Mouse (Mus musculus): ENCODE data around the gene Gnaq. TPM values are rescaled to one million over a fixed set of nuclear protein-coding genes. Genes with fewer than 3 reads are reported as not detected.

The Gnaq gene
- polyA plus RNA-seq, 1 experiment from 2014 or later, result 76.6 TPM

GRCm38 (mm10) chr19:16292056-16292608, 159.5 kb downstream of the Gnaq start:
- POLR2A ChIA-PET, result interaction anchor here (0.7 kb wide), 1 partner anchor 19 kb away, joined by 4 read pairs; no protein-coding TSS in a partner anchor
- CTCF ChIA-PET, result interaction anchor here (0.9 to 1.7 kb wide), 6 partner anchors 12 to 119 kb away, joined by 3 to 7 read pairs (median 4); no protein-coding TSS in a partner anchor

GRCm38 (mm10) chr19:16292978-16293377, 160.3 kb downstream of the Gnaq start:
- ATAC-seq, result no peak
- in situ Hi-C loops (cut with MboI; ENCODE audit: low pct_unique_long_range_greater_than_20kb), result no loop called here

More at GRCm38 (mm10) chr19:16292056-16292608, 159.5 kb downstream of the Gnaq start:
- H3K27me3 ChIP-seq, result no peaks in the 10 kb centered on the region
- DNase-seq (ENCODE audit: low read depth, low spot score) (no peak), ATAC-seq (peak; percentile 79)
- no peak for TF ChIP-seq CTCF (IDR thresholded peaks at IDR 0.05)
- in situ Hi-C loops (cut with MboI; ENCODE audit: low pct_unique_long_range_greater_than_20kb), result no loop called here

GRCm38 (mm10) chr19:16300413-16300812, 167.8 kb downstream of the Gnaq start:
- DNase-seq (ENCODE audit: low read depth, low spot score) (no peak), ATAC-seq (no peak)
- ChIA-PET CTCF (interaction anchor here (1.4 kb wide), 1 partner anchor 24 kb away, joined by 3 read pairs; no protein-coding TSS in a partner anchor), POLR2A (no interaction called here)
- no peaks in the 10 kb centered on the region for H3K27me3 ChIP-seq
- no peak for TF ChIP-seq CTCF (IDR thresholded peaks at IDR 0.05)
- in situ Hi-C loops (cut with MboI; ENCODE audit: low pct_unique_long_range_greater_than_20kb), result no loop called here

More at GRCm38 (mm10) chr19:16292978-16293377, 160.3 kb downstream of the Gnaq start:
- no peaks in the 10 kb centered on the region for H3K27me3 ChIP-seq
- DNase-seq (ENCODE audit: low read depth, low spot score), result no peak
- TF ChIP-seq CTCF (IDR thresholded peaks at IDR 0.05), result no peak
- POLR2A ChIA-PET, result interaction anchor here (0.7 kb wide), 1 partner anchor 20 kb away, joined by 4 read pairs; no protein-coding TSS in a partner anchor
- CTCF ChIA-PET, result interaction anchor here (0.9 to 1.7 kb wide), 7 partner anchors 10 to 120 kb away, joined by 3 to 7 read pairs (median 4); no protein-coding TSS in a partner anchor

- DNase-seq (ENCODE audit: low read depth, low spot score), result no peak
- in situ Hi-C loops (cut with MboI; ENCODE audit: low pct_unique_long_range_greater_than_20kb), result no loop called here
- no peak for ATAC-seq
- CTCF ChIA-PET, result interaction anchor here (0.6 to 1.4 kb wide), 2 partner anchors 23 to 195 kb away, joined by 3 to 4 read pairs; no protein-coding TSS in a partner anchor
- TF ChIP-seq CTCF (IDR thresholded peaks at IDR 0.05), result no peak
- no peaks in the 10 kb centered on the region for H3K27me3 ChIP-seq
- POLR2A ChIA-PET, result no interaction called here
Observed at GRCm38 (mm10) chr19:16301336-16301735, 168.7 kb downstream of the Gnaq start.

- no peak for ATAC-seq
Observed at GRCm38 (mm10) chr19:16309031-16309430, 176.4 kb downstream of the Gnaq start.

GRCm38 (mm10) chr19:16314295-16314821, 181.7 kb downstream of the Gnaq start:
- ChIA-PET POLR2A (no interaction called here), CTCF (interaction anchor here (1.5 to 1.9 kb wide), 3 partner anchors 9 to 22 kb away, joined by 3 to 5 read pairs (median 4); no protein-coding TSS in a partner anchor)
- H3K27me3 ChIP-seq, result no peaks in the 10 kb centered on the region
- in situ Hi-C loops (cut with MboI; ENCODE audit: low pct_unique_long_range_greater_than_20kb), result no loop called here
- DNase-seq (ENCODE audit: low read depth, low spot score) (no peak), ATAC-seq (peak; percentile 26)
- TF ChIP-seq CTCF (IDR thresholded peaks at IDR 0.05), result no peak

More at GRCm38 (mm10) chr19:16309031-16309430, 176.4 kb downstream of the Gnaq start:
- POLR2A ChIA-PET, result no interaction called here
- in situ Hi-C loops (cut with MboI; ENCODE audit: low pct_unique_long_range_greater_than_20kb), result no loop called here
- CTCF ChIA-PET, result interaction anchor here (1.1 kb wide), 2 partner anchors 9 to 18 kb away, joined by 3 to 4 read pairs; no protein-coding TSS in a partner anchor
- DNase-seq (ENCODE audit: low read depth, low spot score), result no peak
- H3K27me3 ChIP-seq, result no peaks in the 10 kb centered on the region
- TF ChIP-seq CTCF (IDR thresholded peaks at IDR 0.05), result no peak

- CTCF ChIA-PET, result interaction anchor here (1.2 to 1.9 kb wide), 3 partner anchors 11 to 23 kb away, joined by 3 to 5 read pairs (median 4); no protein-coding TSS in a partner anchor
- ATAC-seq, result no peak
- DNase-seq (ENCODE audit: low read depth, low spot score), result no peak
- H3K27me3 ChIP-seq, result no peaks in the 10 kb centered on the region
- no peak for TF ChIP-seq CTCF (IDR thresholded peaks at IDR 0.05)
- POLR2A ChIA-PET, result no interaction called here
- in situ Hi-C loops (cut with MboI; ENCODE audit: low pct_unique_long_range_greater_than_20kb), result no loop called here
Observed at GRCm38 (mm10) chr19:16315525-16315924, 182.9 kb downstream of the Gnaq start.

GRCm38 (mm10) chr19:16318128-16318811, 185.6 kb downstream of the Gnaq start:
- POLR2A ChIA-PET, result no interaction called here
- in situ Hi-C loops (cut with MboI; ENCODE audit: low pct_unique_long_range_greater_than_20kb), result no loop called here
- no peaks in the 10 kb centered on the region for H3K27me3 ChIP-seq
- no peak for TF ChIP-seq CTCF (IDR thresholded peaks at IDR 0.05)
- ATAC-seq (no peak), DNase-seq (ENCODE audit: low read depth, low spot score) (no peak)
- CTCF ChIA-PET, result interaction anchor here (1.1 to 1.3 kb wide), 2 partner anchors 9 to 33 kb away, joined by 3 read pairs; no protein-coding TSS in a partner anchor

GRCm38 (mm10) chr19:16319986-16320385, 187.4 kb downstream of the Gnaq start:
- CTCF ChIA-PET, result interaction anchor here (1.1 to 1.3 kb wide), 2 partner anchors 21 to 254 kb away, joined by 3 to 5 read pairs; no protein-coding TSS in a partner anchor

GRCm38 (mm10) chr19:16322986-16323385, 190.4 kb downstream of the Gnaq start:
- no peak for ATAC-seq

More at GRCm38 (mm10) chr19:16319986-16320385, 187.4 kb downstream of the Gnaq start:
- in situ Hi-C loops (cut with MboI; ENCODE audit: low pct_unique_long_range_greater_than_20kb), result loop anchor here (5.0 kb wide), 2 partner anchors 183 to 258 kb away; no protein-coding TSS in a partner anchor
- no peaks in the 10 kb centered on the region for H3K27me3 ChIP-seq
- no peak for DNase-seq (ENCODE audit: low read depth, low spot score)
- no peak for TF ChIP-seq CTCF (IDR thresholded peaks at IDR 0.05)
- ATAC-seq, result no peak
- POLR2A ChIA-PET, result interaction anchor here (0.6 to 0.7 kb wide), 2 partner anchors 120 to 730 kb away, joined by 6 read pairs; no protein-coding TSS in a partner anchor

More at GRCm38 (mm10) chr19:16322986-16323385, 190.4 kb downstream of the Gnaq start:
- ChIA-PET CTCF (interaction anchor here (1.1 to 1.4 kb wide), 2 partner anchors 9 to 63 kb away, joined by 3 read pairs; no protein-coding TSS in a partner anchor), POLR2A (no interaction called here)
- no peaks in the 10 kb centered on the region for H3K27me3 ChIP-seq
- no peak for DNase-seq (ENCODE audit: low read depth, low spot score)
- TF ChIP-seq CTCF (IDR thresholded peaks at IDR 0.05), result no peak
- in situ Hi-C loops (cut with MboI; ENCODE audit: low pct_unique_long_range_greater_than_20kb), result loop anchor here (5.0 kb wide), 2 partner anchors 186 to 261 kb away; no protein-coding TSS in a partner anchor
